Mouse (Mus musculus) intestine, embryonic 14.5 days (tissue): Measurements from ENCODE around the gene Notch4. TPM values are rescaled to one million over a fixed set of nuclear protein-coding genes. Genes with fewer than 3 reads are reported as not detected.

Source experiments
- ATAC-seq: fragments of 200-750 bp; cut with Nextera tagmentation; replicated peaks from 2 replicates; pipeline ENCODE4 v1.8.0; 2017; ENCODE audit warnings: low read depth, moderate number of reproducible peaks, moderate TSS enrichment, moderate library complexity; ENCODE audit not compliant: low FRiP score, low TSS enrichment
- DNase-seq: peaks from one replicate; pipeline ENCODE4 v3.0.0-alpha.2; 2018; ENCODE audit warnings: low spot score
- H3K27ac ChIP-seq: fragments of 300-500 bp; sonication (generic); 2 replicates; pipeline ENCODE4 v1.5.1; 2014; ENCODE audit warnings: low read depth, mild to moderate bottlenecking, control low read depth
- H3K27me3 ChIP-seq: fragments of 300-500 bp; sonication (generic); replicated peaks from 2 replicates; pipeline ENCODE4 v1.6.1; 2014; ENCODE audit warnings: low read length, control low read depth; ENCODE audit not compliant: control insufficient read depth, insufficient read depth
- H3K36me3 ChIP-seq: fragments of 300-500 bp; sonication (generic); 2 replicates; pipeline ENCODE4 v1.6.1; 2014; ENCODE audit warnings: low read length, control low read depth; ENCODE audit not compliant: control insufficient read depth, insufficient read depth
- H3K4me1 ChIP-seq: fragments of 300-500 bp; sonication (generic); replicated peaks from 2 replicates; pipeline ENCODE4 v1.6.1; 2014; ENCODE audit warnings: low read length, control low read depth, mixed read lengths; ENCODE audit not compliant: control insufficient read depth, insufficient read depth
- H3K4me2 ChIP-seq: fragments of 300-500 bp; sonication (generic); 2 replicates; pipeline ENCODE4 v1.6.1; 2014; ENCODE audit warnings: low read length
- H3K4me3 ChIP-seq: fragments of 300-500 bp; sonication (generic); 2 replicates; pipeline ENCODE4 v1.5.1; 2014; ENCODE audit warnings: low read depth, low read length, control low read depth, mixed read lengths
- H3K9ac ChIP-seq: fragments of 300-500 bp; sonication (generic); 2 replicates; pipeline ENCODE4 v1.6.1; 2014; ENCODE audit warnings: mild to moderate bottlenecking, low read length
- H3K9me3 ChIP-seq: fragments of 300-500 bp; sonication (generic); 2 replicates; pipeline ENCODE4 v1.6.1; 2016; ENCODE audit warnings: low read length, control low read depth; ENCODE audit not compliant: control insufficient read depth
- WGBS: fragments of 180-500 bp; shearing (Covaris S2); extraction: QIAGEN DNeasy Blood & Tissue Kit; methylation state at CpG from one replicate; pipeline ENCODE4 v1.1.7; 2014; 5-methylcytosine and 5-hydroxymethylcytosine counted together
- polyA plus RNA-seq: library from polyadenylated mRNA; unstranded; fragments of >200 nt; fragmentation: Nextera tagmentation; extraction: Ambion mirVana; gene quantifications from 2 replicates; pipeline ENCODE4 v1.2.1, GENCODE M21; 2014

The Notch4 gene
- polyA plus RNA-seq, 1 experiment from 2014 or later = 7.4 TPM

- under 1% methylated on average over 49 of the region's 50 CpGs for WGBS
- peaks cover 47% of the 10 kb centered on the region for H3K4me1 ChIP-seq
Measured at GRCm38 (mm10) chr17:34587423-34587811, 23.3 kb downstream of the Notch4 start.

GRCm38 (mm10) chr17:34587814-34588213 lies 23.7 kb downstream of the Notch4 start:
- Histone ChIP-seq H3K4me1 (peaks cover 47% of the 10 kb centered on the region), H3K27me3 (no peaks in the 10 kb centered on the region), H3K4me3 (peak overlapping the region; percentile 74), H3K27ac (peak overlapping the region; percentile 96), H3K9me3 (no peaks in the 10 kb centered on the region), H3K36me3 (no peaks in the 10 kb centered on the region), H3K9ac (peak overlapping the region; percentile 88), H3K4me2 (peak overlapping the region; percentile 78)
- no peak for ATAC-seq
- WGBS = 3% methylated on average over 19 of the region's 19 CpGs
- no peak for DNase-seq

More at GRCm38 (mm10) chr17:34587423-34587811, 23.3 kb downstream of the Notch4 start:
- no peaks in the 10 kb centered on the region for H3K9me3 ChIP-seq
- H3K27ac ChIP-seq = peak overlapping the region; percentile 96
- no peaks in the 10 kb centered on the region for H3K27me3 ChIP-seq
- ATAC-seq (peak; percentile 82), DNase-seq (peak; percentile 99)
- no peaks in the 10 kb centered on the region for H3K36me3 ChIP-seq
- H3K9ac ChIP-seq = peak overlapping the region; percentile 88
- peak overlapping the region; percentile 78 for H3K4me2 ChIP-seq
- peak overlapping the region; percentile 74 for H3K4me3 ChIP-seq

GRCm38 (mm10) chr17:34588767-34589166 lies 24.7 kb downstream of the Notch4 start:
- Histone ChIP-seq H3K36me3 (no peaks in the 10 kb centered on the region), H3K4me3 (no peak overlapping the region), H3K4me1 (peaks cover 48% of the 10 kb centered on the region), H3K27me3 (no peaks in the 10 kb centered on the region), H3K9me3 (no peaks in the 10 kb centered on the region), H3K9ac (no peak overlapping the region), H3K27ac (no peak overlapping the region), H3K4me2 (peak overlapping the region; percentile 31; the same call in 1 of the 2 replicates)
- DNase-seq (no peak), ATAC-seq (no peak)
- 64% methylated on average over 3 of the region's 3 CpGs for WGBS

- no peak for ATAC-seq
- WGBS = 50% methylated on average over 7 of the region's 7 CpGs
- no peaks in the 10 kb centered on the region; the same call in 1 of the 2 replicates for H3K36me3 ChIP-seq
- H3K9me3 ChIP-seq = no peaks in the 10 kb centered on the region
- no peak overlapping the region for H3K9ac ChIP-seq
- H3K4me3 ChIP-seq = no peak overlapping the region
- no peaks in the 10 kb centered on the region for H3K27me3 ChIP-seq
- H3K27ac ChIP-seq = peak overlapping the region; percentile 95
- peaks cover 52% of the 10 kb centered on the region for H3K4me1 ChIP-seq
- no peak for DNase-seq
- H3K4me2 ChIP-seq = peak overlapping the region; percentile 31
Measured at GRCm38 (mm10) chr17:34589206-34589605, 25.1 kb downstream of the Notch4 start.

- 15% methylated on average over 7 of the region's 7 CpGs for WGBS
- ATAC-seq (no peak), DNase-seq (no peak)
- H3K9ac ChIP-seq = no peak within 1 kb of the TSS
- H3K4me1 ChIP-seq = peaks cover 57% of the 10 kb centered on the region
- H3K36me3 ChIP-seq = peaks cover 5% of the 10 kb centered on the region
- peak within 1 kb of the TSS; percentile 95 for H3K27ac ChIP-seq
- H3K4me3 ChIP-seq = no peak within 1 kb of the TSS
- H3K27me3 ChIP-seq = no peaks in the 10 kb centered on the region
- H3K4me2 ChIP-seq = peak within 1 kb of the TSS; percentile 31
- no peaks in the 10 kb centered on the region for H3K9me3 ChIP-seq
Measured at GRCm38 (mm10) chr17:34589681-34590101, 25.6 kb downstream of the Notch4 start, which contains the start of gene Gpsm3. Gpsm3 (plus strand) TSS chr17:34589806.

- peaks cover 12% of the 10 kb centered on the region for H3K36me3 ChIP-seq
- WGBS = 61% methylated on average over 15 of the region's 15 CpGs
- no peak for DNase-seq
- H3K9ac ChIP-seq = no peak overlapping the region
- H3K4me3 ChIP-seq = no peak overlapping the region
- ATAC-seq = no peak
- H3K27ac ChIP-seq = peak overlapping the region; percentile 95
- H3K27me3 ChIP-seq = no peaks in the 10 kb centered on the region
- no peaks in the 10 kb centered on the region for H3K9me3 ChIP-seq
- peaks cover 60% of the 10 kb centered on the region for H3K4me1 ChIP-seq
- H3K4me2 ChIP-seq = peak overlapping the region; percentile 98
Measured at GRCm38 (mm10) chr17:34590154-34590987, 26.3 kb downstream of the Notch4 start.

- Histone ChIP-seq H3K4me2 (peak within 1 kb of the TSS; percentile 98), H3K27me3 (no peaks in the 10 kb centered on the region), H3K4me1 (peaks cover 54% of the 10 kb centered on the region), H3K27ac (peak within 1 kb of the TSS; percentile 95), H3K9ac (peak within 1 kb of the TSS; percentile 91), H3K36me3 (peaks cover 21% of the 10 kb centered on the region), H3K4me3 (peak within 1 kb of the TSS; percentile 83), H3K9me3 (no peaks in the 10 kb centered on the region)
- peak; percentile 81 for DNase-seq
- peak; percentile 10; the same call in 1 of the 2 replicates for ATAC-seq
- WGBS = 5% methylated on average over 21 of the region's 21 CpGs
Measured at GRCm38 (mm10) chr17:34591029-34591993, 27.2 kb downstream of the Notch4 start, which contains the start of gene Pbx2. Pbx2 (plus strand) TSS chr17:34591266.

GRCm38 (mm10) chr17:34591994-34592375 lies 27.9 kb downstream of the Notch4 start:
- peaks cover 52% of the 10 kb centered on the region for H3K4me1 ChIP-seq
- peak overlapping the region; percentile 83 for H3K4me3 ChIP-seq
- WGBS = 0% methylated on average over 26 of the region's 35 CpGs
- H3K4me2 ChIP-seq = peak overlapping the region; percentile 98
- ATAC-seq = peak; percentile 24; the same call in 1 of the 2 replicates
- no peaks in the 10 kb centered on the region for H3K27me3 ChIP-seq
- H3K36me3 ChIP-seq = peaks cover 24% of the 10 kb centered on the region
- DNase-seq = peak; percentile 92
- peak overlapping the region; percentile 95 for H3K27ac ChIP-seq
- peak overlapping the region; percentile 91 for H3K9ac ChIP-seq
- no peaks in the 10 kb centered on the region for H3K9me3 ChIP-seq
